Mouse (Mus musculus): ENCODE results near the gene Nfkbiz. TPM values are rescaled to one million over a fixed set of nuclear protein-coding genes. Genes with fewer than 3 reads are reported as not detected.

Nfkbiz gene
- polyA plus RNA-seq, 1 experiment from 2014 or later: 2.2 TPM

- ATAC-seq (ENCODE audit: low read depth): no peak
- peaks cover 21% of the 10 kb centered on the region for H3K36me3 ChIP-seq (ENCODE audit: control insufficient read depth, insufficient read depth)
- H3K4me3 ChIP-seq (ENCODE audit: low read depth, low read length): no peak overlapping the region
- no peaks in the 10 kb centered on the region for H3K9me3 ChIP-seq (replicated peaks; ENCODE audit: control insufficient read depth, low read length)
- WGBS (ENCODE audit: insufficient replicate concordance): 78% methylated on average over 14 of the region's 14 CpGs
- peaks cover 2% of the 10 kb centered on the region for H3K27me3 ChIP-seq (ENCODE audit: control insufficient read depth, insufficient read depth, low read depth, low read length)
- no peak overlapping the region for H3K4me2 ChIP-seq (ENCODE audit: low read depth, low read length)
- no peak overlapping the region for H3K27ac ChIP-seq (ENCODE audit: low read length)
- no peak overlapping the region for H3K9ac ChIP-seq (ENCODE audit: low read depth, low read length)
- H3K4me1 ChIP-seq (ENCODE audit: control insufficient read depth, low read depth, low read length): no peaks in the 10 kb centered on the region; the same call in 1 of the 2 replicates
Observed at GRCm38 (mm10) chr16:55815466-55815865, 23.2 kb downstream of the Nfkbiz start.

- no peak overlapping the region for H3K4me3 ChIP-seq (ENCODE audit: low read depth, low read length)
Observed at GRCm38 (mm10) chr16:55814686-55815085, 24.0 kb downstream of the Nfkbiz start.

GRCm38 (mm10) chr16:55813916-55814315 is 24.8 kb downstream of the Nfkbiz start:
- no peak overlapping the region for H3K27ac ChIP-seq (ENCODE audit: low read length)
- no peak for ATAC-seq (ENCODE audit: low read depth)
- H3K4me2 ChIP-seq (ENCODE audit: low read depth, low read length): no peak overlapping the region
- no peaks in the 10 kb centered on the region for H3K9me3 ChIP-seq (replicated peaks; ENCODE audit: control insufficient read depth, low read length)
- no peak overlapping the region for H3K9ac ChIP-seq (ENCODE audit: low read depth, low read length)
- H3K36me3 ChIP-seq (ENCODE audit: control insufficient read depth, insufficient read depth): peaks cover 21% of the 10 kb centered on the region
- H3K4me3 ChIP-seq (ENCODE audit: low read depth, low read length): no peak overlapping the region
- H3K4me1 ChIP-seq (ENCODE audit: control insufficient read depth, low read depth, low read length): no peaks in the 10 kb centered on the region; the same call in 1 of the 2 replicates
- no peaks in the 10 kb centered on the region for H3K27me3 ChIP-seq (ENCODE audit: control insufficient read depth, insufficient read depth, low read depth, low read length)
- 79% methylated on average over 15 of the region's 15 CpGs for WGBS (ENCODE audit: insufficient replicate concordance)

More at GRCm38 (mm10) chr16:55814686-55815085, 24.0 kb downstream of the Nfkbiz start:
- Histone ChIP-seq H3K9me3 (replicated peaks; ENCODE audit: control insufficient read depth, low read length) (no peaks in the 10 kb centered on the region), H3K36me3 (ENCODE audit: control insufficient read depth, insufficient read depth) (peaks cover 21% of the 10 kb centered on the region), H3K4me2 (ENCODE audit: low read depth, low read length) (no peak overlapping the region), H3K27me3 (ENCODE audit: control insufficient read depth, insufficient read depth, low read depth, low read length) (no peaks in the 10 kb centered on the region; the same call in 1 of the 2 replicates), H3K9ac (ENCODE audit: low read depth, low read length) (no peak overlapping the region), H3K4me1 (ENCODE audit: control insufficient read depth, low read depth, low read length) (no peaks in the 10 kb centered on the region; the same call in 1 of the 2 replicates), H3K27ac (ENCODE audit: low read length) (no peak overlapping the region)
- WGBS (ENCODE audit: insufficient replicate concordance): 82% methylated on average over 6 of the region's 6 CpGs
- ATAC-seq (ENCODE audit: low read depth): no peak

- no peak for ATAC-seq (ENCODE audit: low read depth)
- WGBS (ENCODE audit: insufficient replicate concordance): 33% methylated on average over 6 of the region's 6 CpGs
- Histone ChIP-seq H3K27me3 (ENCODE audit: control insufficient read depth, insufficient read depth, low read depth, low read length) (no peaks in the 10 kb centered on the region), H3K4me2 (ENCODE audit: low read depth, low read length) (no peak overlapping the region), H3K4me3 (ENCODE audit: low read depth, low read length) (no peak overlapping the region), H3K27ac (ENCODE audit: low read length) (no peak overlapping the region), H3K36me3 (ENCODE audit: control insufficient read depth, insufficient read depth) (peaks cover 17% of the 10 kb centered on the region), H3K9ac (ENCODE audit: low read depth, low read length) (no peak overlapping the region), H3K4me1 (ENCODE audit: control insufficient read depth, low read depth, low read length) (no peaks in the 10 kb centered on the region; the same call in 1 of the 2 replicates), H3K9me3 (replicated peaks; ENCODE audit: control insufficient read depth, low read length) (no peaks in the 10 kb centered on the region)
Observed at GRCm38 (mm10) chr16:55811792-55812191, 26.9 kb downstream of the Nfkbiz start.

GRCm38 (mm10) chr16:55809779-55810514 is 28.8 kb downstream of the Nfkbiz start:
- Histone ChIP-seq H3K9me3 (replicated peaks; ENCODE audit: control insufficient read depth, low read length) (no peaks in the 10 kb centered on the region), H3K4me3 (ENCODE audit: low read depth, low read length) (no peak overlapping the region), H3K27me3 (ENCODE audit: control insufficient read depth, insufficient read depth, low read depth, low read length) (no peaks in the 10 kb centered on the region), H3K4me1 (ENCODE audit: control insufficient read depth, low read depth, low read length) (no peaks in the 10 kb centered on the region), H3K36me3 (ENCODE audit: control insufficient read depth, insufficient read depth) (peaks cover 7% of the 10 kb centered on the region), H3K9ac (ENCODE audit: low read depth, low read length) (no peak overlapping the region), H3K27ac (ENCODE audit: low read length) (no peak overlapping the region), H3K4me2 (ENCODE audit: low read depth, low read length) (no peak overlapping the region)
- 74% methylated on average over 9 of the region's 9 CpGs for WGBS (ENCODE audit: insufficient replicate concordance)
- no peak for ATAC-seq (ENCODE audit: low read depth)

- Histone ChIP-seq H3K9me3 (replicated peaks; ENCODE audit: control insufficient read depth, low read length) (no peaks in the 10 kb centered on the region), H3K4me1 (ENCODE audit: control insufficient read depth, low read depth, low read length) (no peaks in the 10 kb centered on the region), H3K27ac (ENCODE audit: low read length) (no peak overlapping the region), H3K36me3 (ENCODE audit: control insufficient read depth, insufficient read depth) (peaks cover 7% of the 10 kb centered on the region), H3K4me2 (ENCODE audit: low read depth, low read length) (no peak overlapping the region), H3K27me3 (ENCODE audit: control insufficient read depth, insufficient read depth, low read depth, low read length) (no peaks in the 10 kb centered on the region), H3K9ac (ENCODE audit: low read depth, low read length) (no peak overlapping the region), H3K4me3 (ENCODE audit: low read depth, low read length) (no peak overlapping the region)
- no peak for ATAC-seq (ENCODE audit: low read depth)
- WGBS (ENCODE audit: insufficient replicate concordance): 80% methylated on average over 6 of the region's 6 CpGs
Observed at GRCm38 (mm10) chr16:55809345-55809744, 29.4 kb downstream of the Nfkbiz start.

- 31% methylated on average over 6 of the region's 6 CpGs for WGBS (ENCODE audit: insufficient replicate concordance)
- no peaks in the 10 kb centered on the region for H3K27me3 ChIP-seq (ENCODE audit: control insufficient read depth, insufficient read depth, low read depth, low read length)
- no peak for ATAC-seq (ENCODE audit: low read depth)
- no peaks in the 10 kb centered on the region for H3K36me3 ChIP-seq (ENCODE audit: control insufficient read depth, insufficient read depth)
- H3K9ac ChIP-seq (ENCODE audit: low read depth, low read length): no peak overlapping the region
- no peaks in the 10 kb centered on the region for H3K4me1 ChIP-seq (ENCODE audit: control insufficient read depth, low read depth, low read length)
- no peak overlapping the region for H3K4me2 ChIP-seq (ENCODE audit: low read depth, low read length)
- H3K9me3 ChIP-seq (replicated peaks; ENCODE audit: control insufficient read depth, low read length): no peaks in the 10 kb centered on the region
- no peak overlapping the region for H3K4me3 ChIP-seq (ENCODE audit: low read depth, low read length)
- H3K27ac ChIP-seq (ENCODE audit: low read length): no peak overlapping the region
Observed at GRCm38 (mm10) chr16:55807505-55807932, 31.2 kb downstream of the Nfkbiz start.

- no peak overlapping the region for H3K4me3 ChIP-seq (ENCODE audit: low read depth, low read length)
- no peak overlapping the region for H3K27ac ChIP-seq (ENCODE audit: low read length)
- H3K9ac ChIP-seq (ENCODE audit: low read depth, low read length): no peak overlapping the region
- no peaks in the 10 kb centered on the region for H3K4me1 ChIP-seq (ENCODE audit: control insufficient read depth, low read depth, low read length)
- no peaks in the 10 kb centered on the region for H3K27me3 ChIP-seq (ENCODE audit: control insufficient read depth, insufficient read depth, low read depth, low read length)
- H3K36me3 ChIP-seq (ENCODE audit: control insufficient read depth, insufficient read depth): no peaks in the 10 kb centered on the region
- no peaks in the 10 kb centered on the region for H3K9me3 ChIP-seq (replicated peaks; ENCODE audit: control insufficient read depth, low read length)
- 21% methylated on average over 1 of the region's 1 CpGs for WGBS (ENCODE audit: insufficient replicate concordance)
- H3K4me2 ChIP-seq (ENCODE audit: low read depth, low read length): no peak overlapping the region
- ATAC-seq (ENCODE audit: low read depth): no peak
Observed at GRCm38 (mm10) chr16:55804799-55805198, 33.9 kb downstream of the Nfkbiz start.

GRCm38 (mm10) chr16:55801629-55802028 is 37.1 kb downstream of the Nfkbiz start:
- H3K36me3 ChIP-seq (ENCODE audit: control insufficient read depth, insufficient read depth): no peaks in the 10 kb centered on the region
- no peak overlapping the region for H3K27ac ChIP-seq (ENCODE audit: low read length)
- 33% methylated on average over 1 of the region's 1 CpGs for WGBS (ENCODE audit: insufficient replicate concordance)
- no peaks in the 10 kb centered on the region for H3K27me3 ChIP-seq (ENCODE audit: control insufficient read depth, insufficient read depth, low read depth, low read length)
- H3K4me2 ChIP-seq (ENCODE audit: low read depth, low read length): no peak overlapping the region
- no peak for ATAC-seq (ENCODE audit: low read depth)
- H3K9me3 ChIP-seq (replicated peaks; ENCODE audit: control insufficient read depth, low read length): no peaks in the 10 kb centered on the region
- no peak overlapping the region for H3K4me3 ChIP-seq (ENCODE audit: low read depth, low read length)
- no peak overlapping the region for H3K9ac ChIP-seq (ENCODE audit: low read depth, low read length)
- no peaks in the 10 kb centered on the region for H3K4me1 ChIP-seq (ENCODE audit: control insufficient read depth, low read depth, low read length)

Data from liver, embryonic 16.5 days (tissue).